Mouse (Mus musculus): ENCODE data around the gene Mapk1ip1l.

GRCm38 (mm10) chr14:47350974-47351373, 52.9 kb downstream of the Mapk1ip1l start:
- no peak for TF ChIP-seq CTCF (conservative IDR thresholded peaks at IDR 0.05; ENCODE audit: low read length)
- TF ChIP-seq POU5F1 (IDR thresholded peaks at IDR 0.05; ENCODE audit: borderline replicate concordance, low read length): no peak

Measured in E14TG2a.4 (cell line).